Mouse (Mus musculus): Measurements from ENCODE around the gene Mc1r.

Mc1r gene

DNA sequence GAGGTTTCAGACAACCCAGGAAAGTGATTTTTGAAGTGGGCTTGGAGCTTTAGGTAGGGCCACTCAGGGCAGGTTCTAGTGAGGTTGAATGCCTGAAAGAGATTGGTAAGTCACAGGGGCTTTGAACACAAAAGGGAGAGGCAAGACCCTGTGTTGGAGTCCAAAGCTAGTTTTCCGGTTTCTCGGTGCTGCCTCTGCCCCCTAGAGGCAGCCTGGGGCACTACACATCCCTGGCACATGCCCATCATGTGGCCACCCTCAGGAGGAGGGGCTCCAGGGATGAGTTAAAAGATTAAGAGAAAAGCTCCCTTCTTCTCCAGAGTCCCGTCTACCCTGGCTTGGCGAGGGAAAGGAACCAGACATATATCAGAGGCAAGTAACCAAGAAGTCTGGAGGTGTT, at the start of gene Mc1r:
Gene Mc1r (plus strand): TSS at position 322 of the 400 bp plus-strand sequence.
- no peak for DNase-seq (ENCODE audit: extremely low read depth, low read depth, low spot score)

DNA sequence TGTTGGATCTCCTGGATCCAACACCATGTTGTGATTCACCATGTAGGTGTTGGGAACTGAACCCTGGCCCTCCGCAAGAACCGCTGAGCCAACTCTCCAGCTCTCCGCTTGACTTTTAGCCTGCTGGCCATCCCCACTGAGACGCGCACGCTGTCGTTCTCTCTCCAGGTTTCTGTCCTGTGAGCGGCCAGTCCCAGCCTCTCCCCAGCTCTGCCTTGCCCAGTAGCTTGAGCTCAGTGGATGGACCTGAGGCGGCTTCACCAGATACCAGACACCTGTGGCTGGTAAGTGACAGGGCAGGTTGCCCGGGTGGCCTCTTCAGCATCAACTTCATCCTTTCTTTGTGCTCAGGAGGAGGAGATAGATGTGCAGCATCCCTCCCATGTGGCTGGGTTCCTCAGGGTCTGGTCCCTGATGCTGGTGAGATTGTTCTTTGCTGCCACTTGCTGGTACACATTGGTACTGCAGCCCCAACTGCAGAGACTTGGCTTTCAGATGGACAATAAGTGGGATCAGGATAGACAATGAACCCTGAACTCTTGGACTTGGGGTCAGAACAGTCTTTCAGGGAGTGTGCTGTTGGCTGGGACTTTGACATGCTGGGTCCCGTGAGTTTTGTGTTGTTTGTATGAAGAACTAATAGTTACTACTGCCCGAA, 45.7 kb upstream of the Mc1r start:
- DNase-seq (ENCODE audit: extremely low read depth, low read depth, low spot score): no peak

DNA sequence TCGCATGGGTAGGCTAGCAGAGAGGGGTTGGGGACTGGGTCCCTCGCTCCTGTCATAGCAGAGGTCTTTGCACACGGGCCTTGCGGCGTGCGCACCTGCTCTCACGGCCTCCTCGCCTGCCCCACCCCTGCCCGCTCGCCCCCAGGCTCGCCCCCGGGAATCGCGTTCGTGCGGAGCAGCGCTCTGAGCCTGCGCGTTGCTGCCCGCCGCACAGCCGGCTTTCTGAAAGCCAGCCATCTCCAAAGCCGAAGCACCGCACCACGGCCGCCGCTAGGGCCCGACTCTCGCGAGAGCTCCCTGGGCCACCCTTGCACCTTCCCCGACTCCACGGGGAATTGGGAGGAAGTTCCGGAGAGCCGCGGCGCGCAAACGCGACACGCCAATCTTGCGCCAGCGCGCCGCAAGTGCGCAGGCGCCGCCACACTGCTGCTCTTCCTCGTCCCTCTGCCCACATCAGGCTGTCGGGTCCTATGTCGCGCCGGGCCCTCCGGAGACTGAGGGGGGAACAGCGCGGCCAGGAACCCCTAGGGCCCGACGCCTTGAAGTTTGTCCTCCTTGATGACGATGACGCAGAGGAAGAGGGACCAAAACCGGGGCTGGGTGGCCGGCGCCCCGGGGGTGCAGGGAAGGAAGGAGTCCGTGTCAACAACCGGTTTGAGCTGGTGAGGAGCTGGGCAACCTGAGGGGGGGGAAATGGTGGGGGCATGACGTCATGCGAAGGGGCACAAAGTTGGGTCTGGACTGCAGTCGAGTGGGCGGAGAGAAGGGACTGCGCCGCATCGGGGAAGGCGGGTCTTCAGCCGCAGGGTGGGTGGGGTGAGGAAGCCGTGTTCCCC, 33.3 kb upstream of the Mc1r start, which contains the start of gene Tcf25:
Gene Tcf25 (plus strand): TSS at position 351 of the 836 bp plus-strand sequence.
- no peak for DNase-seq (ENCODE audit: extremely low read depth, low read depth, low spot score)

DNA sequence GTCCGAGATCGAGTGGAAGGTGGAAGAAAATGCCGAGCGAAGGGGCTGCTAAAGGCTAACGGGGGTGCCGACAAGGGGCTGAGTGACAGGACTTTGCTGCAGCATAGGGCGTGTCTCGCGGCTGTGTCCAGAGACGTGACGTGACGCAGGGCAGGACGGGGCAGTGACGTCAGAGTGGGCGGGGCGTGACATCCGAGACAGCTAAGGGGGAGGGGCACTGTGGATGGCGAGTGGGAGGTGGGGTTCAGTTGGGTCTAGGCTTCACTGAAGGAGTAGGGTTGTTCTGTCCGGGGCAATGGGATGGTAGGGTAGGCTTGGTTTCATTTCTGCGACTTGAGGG, 32.7 kb upstream of the Mc1r start:
- no peak for DNase-seq (ENCODE audit: extremely low read depth, low read depth, low spot score)

DNA sequence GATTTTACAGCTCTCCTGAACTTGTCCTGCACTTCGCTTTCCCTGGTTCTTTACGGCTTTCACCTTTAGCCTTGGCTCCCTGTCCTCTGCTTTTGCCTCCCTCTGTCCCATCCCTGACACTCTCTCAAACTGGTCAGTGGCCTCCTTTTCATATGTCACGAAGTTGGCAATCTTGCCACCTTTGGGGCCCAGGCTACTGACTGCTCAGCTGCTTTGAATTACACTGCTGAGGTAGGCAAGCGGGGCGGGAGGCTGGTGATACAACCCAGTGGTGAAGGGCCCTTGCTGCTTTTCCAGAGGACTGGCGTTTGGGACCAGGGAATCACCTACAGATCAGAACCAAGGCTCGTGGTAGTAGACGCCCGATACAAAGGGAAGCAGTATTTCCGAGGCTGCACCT, 31.2 kb upstream of the Mc1r start:
- no peak for DNase-seq (ENCODE audit: extremely low read depth, low read depth, low spot score)

DNA sequence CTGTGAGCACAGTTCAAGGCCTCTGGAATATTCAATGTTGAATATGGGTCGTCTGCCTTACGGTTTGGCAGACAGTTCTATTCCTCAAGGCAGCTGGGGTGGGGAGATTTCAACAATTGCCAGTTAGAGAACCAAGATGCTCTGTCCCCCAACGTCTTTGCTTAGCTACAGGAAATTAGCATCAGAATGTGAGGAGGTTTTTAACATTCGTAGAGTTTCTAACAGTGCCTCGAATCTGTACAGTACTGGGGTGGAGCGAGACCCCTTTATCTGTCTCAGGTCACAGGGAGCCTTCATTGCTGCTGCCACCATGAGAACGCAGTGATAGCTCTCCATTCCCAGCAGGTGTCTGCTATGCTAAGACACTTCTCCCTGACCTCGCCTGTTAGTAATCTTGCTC, 30.8 kb upstream of the Mc1r start:
- no peak for DNase-seq (ENCODE audit: extremely low read depth, low read depth, low spot score)

DNA sequence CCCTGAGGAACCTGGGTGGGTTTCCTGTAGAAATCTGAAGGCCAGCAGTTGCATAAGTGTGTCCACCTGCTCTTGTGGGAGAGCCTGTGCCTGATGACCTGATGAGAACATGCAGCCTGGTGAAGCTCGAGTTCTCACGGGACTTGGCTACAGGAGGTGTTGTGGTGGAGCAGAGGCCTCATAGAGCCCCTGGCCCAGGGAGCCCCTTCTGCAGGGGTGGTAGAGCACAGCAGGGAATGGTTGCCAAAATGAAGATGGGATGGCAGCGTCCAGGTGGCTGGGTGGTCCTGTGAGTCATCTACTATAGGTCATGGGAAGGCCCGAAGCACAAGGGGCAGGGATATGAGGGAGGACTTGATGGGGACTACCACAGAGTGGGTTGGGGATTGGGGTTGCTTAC, 25.2 kb upstream of the Mc1r start:
- DNase-seq (ENCODE audit: extremely low read depth, low read depth, low spot score): no peak

DNA sequence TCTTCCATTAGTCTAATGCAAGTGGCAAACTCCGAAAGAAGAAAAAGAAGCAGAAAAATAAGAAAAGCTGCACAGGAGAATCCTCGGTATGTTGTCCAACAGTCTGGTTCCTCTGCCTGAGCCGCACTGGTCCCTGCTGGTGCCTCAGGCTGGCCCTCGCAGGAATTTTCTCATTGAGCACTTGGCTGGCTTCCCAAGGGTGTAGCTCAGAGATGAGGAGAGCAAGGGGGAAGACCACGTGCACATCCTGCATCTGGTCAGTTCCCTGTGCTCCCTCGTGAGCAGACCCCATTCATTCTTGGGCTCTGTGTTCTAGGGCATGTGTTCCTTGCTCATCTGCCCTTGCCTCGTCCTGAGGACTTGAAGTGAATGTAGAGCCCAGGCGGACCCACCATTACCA, 24.4 kb upstream of the Mc1r start:
- DNase-seq (ENCODE audit: extremely low read depth, low read depth, low spot score): no peak

DNA sequence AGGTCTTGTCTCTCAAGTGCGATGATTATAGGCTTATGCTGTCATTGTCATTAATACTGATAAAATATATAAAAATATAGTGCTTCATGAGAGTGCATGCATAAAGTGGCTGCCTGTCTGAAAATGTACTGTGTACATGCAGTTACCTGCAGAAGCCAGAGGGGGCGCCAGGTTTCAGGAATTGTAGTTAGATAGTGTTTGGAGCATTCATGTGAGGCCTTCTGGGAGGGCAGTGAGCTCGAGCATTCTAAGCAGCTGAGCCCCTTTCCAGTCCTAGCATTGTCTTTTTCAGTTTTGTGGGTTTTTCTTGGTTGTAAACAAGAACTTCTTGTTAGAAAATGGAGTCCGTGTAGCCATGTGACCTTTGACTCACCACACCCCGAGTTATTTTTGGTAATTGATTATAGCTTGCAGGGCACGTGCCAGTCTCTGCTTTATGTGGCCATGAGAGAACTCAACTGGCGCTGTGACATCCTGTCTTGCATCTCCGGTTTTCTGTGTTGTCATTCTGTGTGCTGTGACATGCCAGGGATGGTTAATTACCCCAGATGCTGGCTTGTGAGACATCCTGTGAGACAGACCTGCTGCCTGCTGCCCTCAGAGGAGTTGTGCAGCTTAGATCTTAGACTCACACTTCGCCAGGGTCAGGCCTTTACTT, 21.9 kb upstream of the Mc1r start:
- no peak for DNase-seq (ENCODE audit: extremely low read depth, low read depth, low spot score)

DNA sequence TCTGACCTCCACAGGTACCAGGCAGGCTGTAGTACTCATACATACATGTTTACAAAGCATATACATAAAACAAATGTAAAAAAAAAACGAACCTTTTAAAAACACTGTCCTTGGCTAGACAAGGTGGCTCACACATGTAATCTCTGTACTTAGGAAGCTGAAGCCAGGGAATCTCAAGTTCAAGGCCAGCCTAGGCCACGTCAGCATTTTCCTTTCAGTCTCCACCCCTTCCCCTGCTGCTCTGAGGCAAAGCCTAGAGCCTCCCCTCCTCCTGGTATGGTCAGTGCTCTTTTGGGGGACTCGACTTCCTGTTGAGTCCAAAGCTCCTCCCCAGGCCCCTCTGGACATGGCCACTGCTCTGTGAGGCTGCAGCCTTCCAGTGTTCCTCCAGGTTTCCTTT, 19.9 kb upstream of the Mc1r start:
- no peak for DNase-seq (ENCODE audit: extremely low read depth, low read depth, low spot score)

DNA sequence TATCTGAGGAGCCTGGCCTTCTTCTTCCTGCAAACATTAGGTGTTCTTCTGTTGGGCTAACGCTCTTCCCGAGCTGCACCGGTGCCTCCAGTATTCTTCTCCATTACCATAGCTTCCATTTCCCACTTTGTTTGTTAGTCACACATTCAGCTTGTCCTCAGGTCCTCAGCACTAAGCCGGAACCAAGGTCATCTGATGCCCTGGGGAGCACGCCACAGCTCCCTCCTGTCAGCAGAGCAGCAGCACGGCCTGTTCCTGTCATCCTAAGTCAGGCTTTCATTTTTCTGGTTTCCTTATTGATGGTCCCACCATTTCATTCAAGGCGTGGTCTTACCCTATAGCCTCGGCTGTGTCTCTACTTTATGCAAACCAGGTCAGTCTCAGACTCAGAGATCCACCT, 19.1 kb upstream of the Mc1r start:
- no peak for DNase-seq (ENCODE audit: extremely low read depth, low read depth, low spot score)

DNA sequence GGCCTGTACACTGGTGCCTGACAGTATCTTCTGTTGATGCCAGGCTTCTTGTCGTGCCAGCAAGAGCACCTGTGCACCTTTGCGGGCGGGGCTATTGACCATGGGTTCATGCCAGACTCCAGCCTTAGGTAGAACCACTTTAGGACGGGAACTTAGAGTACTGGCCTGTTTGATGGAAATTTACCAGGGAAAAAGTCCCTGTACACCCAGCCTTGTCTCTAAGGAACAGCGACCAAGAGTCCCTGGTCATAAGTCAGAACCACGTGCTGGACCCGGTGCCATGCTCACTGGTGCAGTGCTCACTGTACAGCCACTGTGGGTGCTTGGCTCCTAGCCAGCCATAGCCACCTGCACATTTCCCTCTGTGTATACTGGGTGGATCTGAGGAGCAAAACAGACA, 17.9 kb upstream of the Mc1r start:
- no peak for DNase-seq (ENCODE audit: extremely low read depth, low read depth, low spot score)

DNA sequence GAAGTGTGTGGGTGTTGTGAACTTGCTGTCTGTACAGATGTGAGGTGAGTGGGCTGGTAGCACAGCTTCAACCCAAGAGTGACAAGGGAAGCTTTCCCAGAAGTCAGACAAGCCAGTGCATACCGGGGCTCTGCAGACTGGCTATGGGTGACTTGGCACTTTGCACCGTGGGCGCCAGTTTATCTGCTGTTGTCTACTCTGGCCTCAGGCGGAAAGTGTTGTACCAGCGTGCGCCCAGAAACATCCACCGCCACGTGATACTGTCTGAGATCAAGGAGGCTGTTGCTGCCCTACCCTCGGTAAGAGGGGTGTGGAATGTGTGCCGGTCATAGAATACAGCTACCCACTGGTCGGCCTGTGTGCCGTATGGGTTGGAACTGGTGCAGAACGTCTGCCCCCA, 8.6 kb upstream of the Mc1r start:
- DNase-seq (ENCODE audit: extremely low read depth, low read depth, low spot score): no peak

DNA sequence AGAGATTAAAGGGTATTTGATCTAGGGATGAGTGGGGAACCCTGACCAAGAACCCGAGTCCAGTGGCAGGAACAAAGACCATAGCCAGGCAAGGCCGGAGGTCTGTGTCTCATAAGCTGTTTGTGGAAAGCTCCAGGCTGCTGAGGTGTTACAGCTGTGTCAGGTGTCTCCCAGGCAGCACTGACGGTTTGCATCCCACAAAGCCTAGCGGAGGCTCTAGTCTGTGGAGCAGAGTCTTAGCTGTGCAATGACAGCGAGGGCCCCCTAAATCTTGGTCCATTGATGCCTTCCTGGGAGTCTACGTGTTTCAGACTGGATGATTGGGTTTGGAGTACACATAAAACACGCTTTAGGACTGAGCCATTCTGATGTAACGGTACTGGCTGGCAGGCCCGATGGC, 5.0 kb upstream of the Mc1r start:
- no peak for DNase-seq (ENCODE audit: extremely low read depth, low read depth, low spot score)

DNA sequence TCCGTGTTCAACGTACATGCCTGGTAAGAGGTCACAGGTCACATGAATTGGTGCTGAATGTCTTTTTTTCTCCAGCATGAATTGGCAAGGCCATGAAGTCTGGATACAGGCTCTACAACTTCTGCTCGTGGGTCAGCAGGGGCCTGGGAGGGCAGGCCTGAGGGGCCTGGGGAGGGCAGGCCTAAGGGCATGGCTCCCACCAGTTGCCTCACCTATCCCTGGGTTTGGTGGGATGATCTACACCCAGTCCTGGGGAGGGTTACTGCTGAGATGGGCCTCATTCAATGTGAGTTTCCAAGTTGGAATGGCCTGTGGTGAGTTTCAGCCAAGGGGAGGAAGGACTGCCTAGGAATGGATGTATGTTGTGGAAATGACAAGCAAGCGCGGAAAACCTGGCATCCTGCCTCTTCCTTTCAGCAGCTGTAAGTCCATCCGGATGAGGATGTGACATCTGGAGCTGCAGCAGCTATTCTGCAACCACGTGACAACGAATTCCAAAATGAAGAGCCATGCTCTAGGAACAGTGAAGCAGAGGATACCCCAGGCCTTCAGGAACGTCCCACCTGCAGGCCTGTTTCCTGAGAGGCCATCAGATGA, 4.1 kb upstream of the Mc1r start:
- DNase-seq (ENCODE audit: extremely low read depth, low read depth, low spot score): no peak

DNA sequence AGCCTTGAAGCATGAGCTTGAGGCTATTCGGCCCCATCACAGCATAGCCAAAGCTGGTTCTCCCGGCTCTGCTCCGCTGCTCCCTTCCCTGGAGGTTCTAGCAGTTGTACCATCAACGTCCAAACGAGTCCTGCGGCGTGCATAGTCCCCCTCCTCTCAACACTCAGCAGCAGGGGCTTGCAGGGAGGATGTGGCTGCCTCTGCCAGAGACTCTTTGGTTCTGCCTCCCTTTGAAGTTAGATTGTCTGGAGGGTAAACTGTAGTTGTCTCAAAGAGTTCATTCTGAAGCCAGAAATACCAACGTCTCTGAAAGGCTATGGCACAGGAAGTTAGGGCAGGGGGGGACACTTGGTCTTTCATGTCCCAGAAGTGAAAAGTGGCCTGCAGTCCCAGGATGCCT, 2.4 kb upstream of the Mc1r start:
- no peak for DNase-seq (ENCODE audit: extremely low read depth, low read depth, low spot score)

DNA sequence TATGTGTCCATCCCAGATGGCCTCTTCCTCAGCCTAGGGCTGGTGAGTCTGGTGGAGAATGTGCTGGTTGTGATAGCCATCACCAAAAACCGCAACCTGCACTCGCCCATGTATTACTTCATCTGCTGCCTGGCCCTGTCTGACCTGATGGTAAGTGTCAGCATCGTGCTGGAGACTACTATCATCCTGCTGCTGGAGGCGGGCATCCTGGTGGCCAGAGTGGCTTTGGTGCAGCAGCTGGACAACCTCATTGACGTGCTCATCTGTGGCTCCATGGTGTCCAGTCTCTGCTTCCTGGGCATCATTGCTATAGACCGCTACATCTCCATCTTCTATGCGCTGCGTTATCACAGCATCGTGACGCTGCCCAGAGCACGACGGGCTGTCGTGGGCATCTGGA, 705 bp downstream of the Mc1r start:
- no peak for DNase-seq (ENCODE audit: extremely low read depth, low read depth, low spot score)

DNA sequence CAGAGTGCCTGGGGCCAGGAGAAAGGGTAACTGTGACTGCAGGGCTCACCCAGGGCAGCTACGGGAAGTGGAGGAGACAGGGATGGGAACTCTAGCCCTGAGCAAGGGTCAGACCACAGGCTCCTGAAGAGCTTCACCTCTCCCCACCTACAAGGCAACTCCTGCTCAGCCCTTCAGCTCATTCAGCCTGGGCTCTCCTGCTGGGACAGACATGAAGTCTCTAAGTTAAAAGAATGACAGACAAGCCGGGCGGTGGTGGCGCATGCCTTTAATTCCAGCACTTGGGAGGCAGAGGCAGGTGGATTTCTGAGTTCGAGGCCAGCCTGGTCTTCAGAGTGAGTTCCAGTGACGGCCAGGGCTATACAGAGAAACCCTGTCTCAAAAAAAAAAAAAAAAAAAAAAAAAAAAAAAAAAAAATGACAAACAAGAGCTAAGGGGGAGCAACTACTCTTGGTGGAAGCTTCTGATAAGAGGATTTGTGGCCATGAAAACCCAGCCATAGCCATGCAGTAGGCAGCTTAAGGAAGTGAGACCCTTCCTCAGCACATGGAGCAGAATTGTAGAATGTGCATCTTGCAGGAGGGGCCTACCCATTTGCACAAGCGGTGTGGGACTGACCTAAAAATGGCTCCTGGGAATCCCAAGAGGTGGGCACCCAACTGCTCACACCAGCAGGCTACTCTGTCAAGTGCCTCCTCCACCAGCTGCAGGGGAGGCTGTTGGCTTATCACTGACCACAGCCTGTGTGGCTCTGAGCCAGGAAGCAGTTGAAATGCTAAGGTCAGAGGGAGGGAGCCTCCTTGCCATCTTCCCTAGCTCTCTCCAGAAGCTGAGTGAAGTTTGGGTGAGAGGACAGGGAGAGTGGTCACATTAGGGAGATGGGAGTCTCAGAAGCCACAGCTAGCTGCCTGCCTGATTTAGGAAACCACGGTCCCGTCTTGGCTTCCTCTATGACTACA, 2.0 kb downstream of the Mc1r start:
- no peak for DNase-seq (ENCODE audit: extremely low read depth, low read depth, low spot score)

DNA sequence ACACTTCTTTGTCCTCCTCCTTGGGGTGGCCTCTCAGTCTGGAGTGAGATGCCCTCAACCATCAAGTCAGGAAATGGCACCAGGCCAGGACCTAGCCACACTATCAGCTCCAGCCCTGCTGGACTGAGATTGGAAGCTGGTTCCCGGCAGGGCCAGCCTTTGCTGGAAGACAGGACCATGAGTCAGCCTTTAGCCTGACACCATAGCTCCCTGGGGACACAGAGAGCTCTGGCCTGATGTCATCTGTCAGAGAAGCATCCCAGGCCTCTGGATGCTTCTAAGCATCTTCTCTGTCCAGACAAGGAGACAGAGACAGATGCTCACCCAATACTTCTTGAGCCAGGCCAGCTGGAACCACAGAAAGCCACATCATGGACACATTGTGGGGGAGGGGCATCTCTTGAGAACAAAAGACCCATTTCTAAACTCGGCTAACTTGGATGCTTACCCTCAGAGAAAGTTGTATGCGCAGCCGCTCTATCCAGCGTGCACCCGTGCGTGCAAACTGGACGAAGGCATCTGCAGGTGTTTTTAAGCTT, 3.2 kb downstream of the Mc1r start:
- no peak for DNase-seq (ENCODE audit: extremely low read depth, low read depth, low spot score)

DNA sequence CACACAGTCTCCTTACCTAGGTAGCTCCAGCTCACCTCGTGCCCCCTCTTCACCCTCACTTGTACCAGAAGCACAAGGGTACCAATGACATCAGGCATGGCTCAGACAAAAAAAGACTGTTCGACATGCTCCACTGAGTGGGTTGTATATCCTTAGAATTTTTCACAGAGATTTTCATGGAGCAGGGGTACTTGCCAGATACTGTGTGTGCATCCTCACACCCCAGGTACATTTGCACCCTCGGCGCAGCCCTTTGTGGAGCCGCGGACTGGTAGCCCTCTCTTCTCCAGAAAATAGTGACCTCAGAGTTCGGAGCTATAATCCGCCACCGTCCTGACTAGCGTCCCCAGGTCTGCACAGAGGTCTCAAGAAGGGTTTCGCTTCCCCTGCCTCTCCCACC, 3.9 kb downstream of the Mc1r start:
- DNase-seq (ENCODE audit: extremely low read depth, low read depth, low spot score): no peak
